27 mouse cellular contexts compared by ENCODE assay signal in the genomic region with DNA sequence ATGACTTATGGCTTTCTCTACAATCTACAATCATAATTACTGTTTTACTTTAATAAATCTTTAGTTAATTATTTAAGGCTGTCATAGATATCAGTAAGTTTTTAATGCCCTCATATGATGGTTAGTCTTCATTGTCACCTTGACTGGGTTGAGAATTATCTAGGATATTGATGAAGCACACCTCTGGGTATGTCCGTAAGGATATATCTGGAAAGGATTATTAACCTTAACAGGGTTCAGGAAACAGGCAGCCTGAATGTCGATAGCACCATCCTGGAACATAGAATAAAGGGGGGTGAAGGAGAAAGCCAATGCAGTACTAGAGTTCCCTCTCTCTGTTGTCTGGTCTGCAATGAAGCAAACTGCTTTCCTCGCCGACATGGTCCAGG.
DNase-seq lines count a peak whose midpoint lies in the region; ATAC-seq lines count a peak whose summit lies in the region.
"Had no signal": no experiment of that assay in that cellular context is flagged by ENCODE, and none has a peak within 500 bp of the region (broad histone marks: within the 10 kb centered on the region; RNA-seq: fewer than 3 reads in every experiment).

No protein-coding gene starts in this region.

- H3K27ac ChIP-seq in hindbrain, embryonic 12.5 days, result no peak overlapping the region
- no peak overlapping the region for H3K27ac ChIP-seq in hindbrain, embryonic 14.5 days
- H3K27ac ChIP-seq in midbrain, embryonic 13.5 days, result peak overlapping the region; percentile 51; the same call in 1 of the 2 replicates
- H3K27ac ChIP-seq in midbrain, embryonic 16.5 days (ENCODE audit: low read length), result no peak overlapping the region
- peak overlapping the region; percentile 15; the same call in 1 of the 2 replicates for H3K27ac ChIP-seq in neural tube, embryonic 13.5 days (replicated peaks)
- H3K27ac ChIP-seq in neural tube, embryonic 15.5 days (replicated peaks), result no peak overlapping the region
- H3K27ac ChIP-seq: forebrain, embryonic 10.5 days; forebrain, embryonic 13.5 days; heart, adult 2 months; heart, embryonic 10.5 days; heart, embryonic 13.5 days; hindbrain, postnatal 0 days had no signal

- no peak overlapping the region for H3K4me3 ChIP-seq in hindbrain, embryonic 12.5 days
- no peak overlapping the region for H3K4me3 ChIP-seq in hindbrain, embryonic 14.5 days (replicated peaks; ENCODE audit: low read length)
- H3K4me3 ChIP-seq in midbrain, embryonic 13.5 days (replicated peaks), result no peak overlapping the region
- no peak overlapping the region for H3K4me3 ChIP-seq in midbrain, embryonic 16.5 days (ENCODE audit: low read depth, low read length)
- H3K4me3 ChIP-seq in neural tube, embryonic 13.5 days, result no peak overlapping the region
- no peak overlapping the region for H3K4me3 ChIP-seq in neural tube, embryonic 15.5 days (replicated peaks)
- H3K4me3 ChIP-seq: forebrain, embryonic 10.5 days; forebrain, embryonic 13.5 days; heart, adult 2 months; heart, embryonic 10.5 days; heart, embryonic 13.5 days had no signal

- H3K27me3 ChIP-seq in hindbrain, embryonic 12.5 days, result no peaks in the 10 kb centered on the region
- no peaks in the 10 kb centered on the region for H3K27me3 ChIP-seq in hindbrain, embryonic 14.5 days (ENCODE audit: control insufficient read depth, insufficient read depth, low read length)
- no peaks in the 10 kb centered on the region for H3K27me3 ChIP-seq in midbrain, embryonic 13.5 days
- no peaks in the 10 kb centered on the region for H3K27me3 ChIP-seq in midbrain, embryonic 16.5 days (ENCODE audit: control insufficient read depth, insufficient read depth, low read depth, low read length)
- H3K27me3 ChIP-seq in neural tube, embryonic 13.5 days, result no peaks in the 10 kb centered on the region
- no peaks in the 10 kb centered on the region for H3K27me3 ChIP-seq in neural tube, embryonic 15.5 days (replicated peaks)
- H3K27me3 ChIP-seq: CH12.LX; forebrain, embryonic 13.5 days; heart, embryonic 13.5 days had no signal

- peaks cover 9% of the 10 kb centered on the region for H3K4me1 ChIP-seq in hindbrain, embryonic 12.5 days
- peaks cover 10% of the 10 kb centered on the region; the same call in 1 of the 2 replicates for H3K4me1 ChIP-seq in hindbrain, embryonic 14.5 days (replicated peaks; ENCODE audit: control insufficient read depth, insufficient read depth, low read length)
- H3K4me1 ChIP-seq in midbrain, embryonic 13.5 days (replicated peaks), result peaks cover 14% of the 10 kb centered on the region
- 0 out of 2 replicates have a peak, but pooled peaks cover 3% of the 10 kb centered on the region for H3K4me1 ChIP-seq in midbrain, embryonic 16.5 days (ENCODE audit: control insufficient read depth, insufficient read depth, low read length)
- peaks cover 21% of the 10 kb centered on the region for H3K4me1 ChIP-seq in neural tube, embryonic 13.5 days (replicated peaks)
- H3K4me1 ChIP-seq in neural tube, embryonic 15.5 days, result no peaks in the 10 kb centered on the region
- H3K4me1 ChIP-seq: heart, embryonic 10.5 days; heart, embryonic 13.5 days had no signal

- H3K9me3 ChIP-seq in hindbrain, embryonic 12.5 days (replicated peaks), result no peaks in the 10 kb centered on the region
- no peaks in the 10 kb centered on the region for H3K9me3 ChIP-seq in hindbrain, embryonic 14.5 days (ENCODE audit: control insufficient read depth, low read length)
- H3K9me3 ChIP-seq in midbrain, embryonic 13.5 days, result no peaks in the 10 kb centered on the region
- H3K9me3 ChIP-seq in midbrain, embryonic 16.5 days (replicated peaks; ENCODE audit: control insufficient read depth, low read length, poor library complexity, severe bottlenecking), result no peaks in the 10 kb centered on the region
- H3K9me3 ChIP-seq in neural tube, embryonic 13.5 days, result no peaks in the 10 kb centered on the region
- no peaks in the 10 kb centered on the region for H3K9me3 ChIP-seq in neural tube, embryonic 15.5 days (replicated peaks)
- H3K9me3 ChIP-seq: forebrain, embryonic 10.5 days; forebrain, embryonic 13.5 days; G1E; heart, embryonic 10.5 days; heart, embryonic 13.5 days had no signal

- H3K4me2 ChIP-seq in hindbrain, embryonic 12.5 days (replicated peaks), result no peak overlapping the region
- H3K4me2 ChIP-seq in hindbrain, embryonic 14.5 days (replicated peaks), result no peak overlapping the region
- no peak overlapping the region for H3K4me2 ChIP-seq in midbrain, embryonic 13.5 days (replicated peaks)
- H3K4me2 ChIP-seq in midbrain, embryonic 16.5 days (ENCODE audit: low read length), result no peak overlapping the region
- H3K4me2 ChIP-seq in neural tube, embryonic 13.5 days, result no peak overlapping the region
- H3K4me2 ChIP-seq in neural tube, embryonic 15.5 days, result no peak overlapping the region
- H3K4me2 ChIP-seq: forebrain, embryonic 13.5 days; heart, embryonic 13.5 days had no signal

- H3K9ac ChIP-seq in hindbrain, embryonic 12.5 days, result no peak overlapping the region
- no peak overlapping the region for H3K9ac ChIP-seq in hindbrain, embryonic 14.5 days
- no peak overlapping the region for H3K9ac ChIP-seq in midbrain, embryonic 13.5 days (replicated peaks)
- no peak overlapping the region for H3K9ac ChIP-seq in midbrain, embryonic 16.5 days (ENCODE audit: low read depth, low read length)
- H3K9ac ChIP-seq in neural tube, embryonic 13.5 days, result no peak overlapping the region
- no peak overlapping the region for H3K9ac ChIP-seq in neural tube, embryonic 15.5 days (replicated peaks)
- H3K9ac ChIP-seq: forebrain, embryonic 13.5 days; heart, embryonic 13.5 days had no signal

- 75% methylated on average over 4 of the region's 4 CpGs for WGBS in hindbrain, embryonic 12.5 days
- 83% methylated on average over 4 of the region's 4 CpGs for WGBS in hindbrain, embryonic 14.5 days
- 75% methylated on average over 4 of the region's 4 CpGs for WGBS in midbrain, embryonic 13.5 days
- WGBS in midbrain, embryonic 16.5 days, result 81% methylated on average over 4 of the region's 4 CpGs
- WGBS in neural tube, embryonic 13.5 days, result 60% methylated on average over 4 of the region's 4 CpGs
- WGBS in neural tube, embryonic 15.5 days, result 69% methylated on average over 4 of the region's 4 CpGs

- DNase-seq in hindbrain, embryonic 14.5 days (ENCODE audit: low spot score), result no peak
- DNase-seq: adrenal gland, postnatal 10 days; adrenal gland, postnatal 36 days; B cell, adult 2 months; cerebellum, adult 18-20 months; cerebellum, adult 9-10 months; cerebellum, postnatal 14 days; gastrocnemius, postnatal 10 days; gastrocnemius, postnatal 36 days; heart, adult 2 months; heart, postnatal 14 days; heart, postnatal 4 days had no signal

- peak; percentile 43 for ATAC-seq in hindbrain, embryonic 12.5 days (ENCODE audit: low FRiP score)
- ATAC-seq in hindbrain, embryonic 14.5 days (ENCODE audit: low FRiP score), result no peak
- 0 out of 2 replicates have a peak, but pooled peaks have one; percentile 31 for ATAC-seq in midbrain, embryonic 13.5 days
- ATAC-seq in midbrain, embryonic 16.5 days, result no peak
- no peak for ATAC-seq in neural tube, embryonic 13.5 days (ENCODE audit: low read depth)
- ATAC-seq in neural tube, embryonic 15.5 days (ENCODE audit: low FRiP score), result no peak
- ATAC-seq: forebrain, embryonic 13.5 days; forebrain, embryonic 16.5 days; hindbrain, postnatal 0 days; inflammation-experienced regulatory T-cells, adult 6 months; Patski had no signal

- H3K36me3 ChIP-seq in hindbrain, embryonic 12.5 days, result no peaks in the 10 kb centered on the region
- no peaks in the 10 kb centered on the region for H3K36me3 ChIP-seq in hindbrain, embryonic 14.5 days (replicated peaks; ENCODE audit: control insufficient read depth, insufficient read depth)
- H3K36me3 ChIP-seq in midbrain, embryonic 13.5 days, result no peaks in the 10 kb centered on the region
- H3K36me3 ChIP-seq in midbrain, embryonic 16.5 days (ENCODE audit: control insufficient read depth, insufficient read depth, low read length), result no peaks in the 10 kb centered on the region
- no peaks in the 10 kb centered on the region for H3K36me3 ChIP-seq in neural tube, embryonic 13.5 days
- no peaks in the 10 kb centered on the region for H3K36me3 ChIP-seq in neural tube, embryonic 15.5 days
- H3K36me3 ChIP-seq: forebrain, embryonic 10.5 days; G1E; heart, embryonic 10.5 days; heart, embryonic 13.5 days had no signal

Comparison
In these comparisons a context has a peak if more than half of its experiments do, and no peak if none do; other contexts are left out.
1. ATAC-seq: peak in hindbrain, embryonic 12.5 days (single experiment) and midbrain, embryonic 13.5 days (single experiment); none in hindbrain, embryonic 14.5 days (single experiment), midbrain, embryonic 16.5 days (single experiment), neural tube, embryonic 13.5 days (single experiment) and neural tube, embryonic 15.5 days (single experiment).
2. H3K27ac ChIP-seq: peak in midbrain, embryonic 13.5 days (single experiment) and neural tube, embryonic 13.5 days (single experiment); none in hindbrain, embryonic 12.5 days (single experiment), hindbrain, embryonic 14.5 days (single experiment), midbrain, embryonic 16.5 days (single experiment) and neural tube, embryonic 15.5 days (single experiment).